Mouse (Mus musculus): ENCODE measurements around the gene 1190002N15Rik. TPM values are rescaled to one million over a fixed set of nuclear protein-coding genes. Genes with fewer than 3 reads are reported as not detected.

Gene 1190002N15Rik
- 23.7 and 39.2 TPM in 2 replicates for polyA plus RNA-seq (2014; fragmentation: Nextera tagmentation; extraction: Ambion mirVana)

DNA sequence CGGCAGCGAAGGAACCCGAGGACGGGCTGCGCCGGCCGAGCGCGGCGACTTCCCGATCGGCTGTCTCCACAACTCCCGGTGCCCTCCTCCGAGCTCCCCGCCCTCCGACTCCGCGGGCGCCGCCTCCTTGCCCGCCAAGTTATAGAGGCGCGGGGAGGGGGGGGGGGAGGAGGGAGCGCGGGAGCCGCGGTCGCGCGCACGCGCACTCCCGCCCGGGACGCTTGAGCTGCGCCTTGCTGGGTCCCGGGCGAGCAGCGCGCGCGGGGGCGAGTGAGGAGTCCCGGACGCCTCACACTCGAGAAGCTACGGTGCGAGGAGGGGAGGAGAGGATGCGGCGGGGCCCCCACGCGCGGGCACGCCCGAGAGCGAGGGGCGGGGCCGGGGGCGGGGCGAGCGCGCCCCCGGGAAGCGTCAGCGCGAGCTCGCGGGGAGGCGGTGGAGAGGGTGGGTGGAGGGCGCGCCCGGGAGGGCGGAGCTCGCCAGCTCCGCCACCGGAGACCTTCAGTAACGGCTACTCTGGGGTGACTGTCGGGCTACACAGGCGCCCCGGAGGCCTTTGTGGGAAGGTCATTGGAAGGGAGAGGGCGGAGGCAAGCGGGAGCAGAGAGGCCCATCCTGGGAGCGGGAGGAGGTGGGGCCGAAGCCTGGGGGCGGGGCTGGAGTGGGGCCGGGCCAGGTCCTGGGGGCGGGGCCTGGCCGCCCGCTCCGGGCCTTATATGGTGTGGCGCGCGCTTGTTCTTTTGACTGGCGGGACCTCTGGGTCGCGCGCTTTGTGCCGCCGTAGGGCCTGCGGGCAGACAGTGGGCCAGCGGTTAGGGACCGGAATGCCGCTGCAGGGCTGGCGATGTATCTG is at the start of gene 1190002N15Rik:
1190002N15Rik (minus strand) TSS at position 112 of the 853 bp plus-strand sequence.
- Histone ChIP-seq H3K9ac (ENCODE audit: low read depth, low read length) (peak within 1 kb of the TSS; percentile 86), H3K4me1 (replicated peaks; ENCODE audit: control insufficient read depth, insufficient read depth, low read length) (0 out of 2 replicates have a peak, but pooled peaks cover 2% of the 10 kb centered on the region), H3K36me3 (ENCODE audit: control insufficient read depth, insufficient read depth, low read length) (no peaks in the 10 kb centered on the region), H3K9me3 (ENCODE audit: control insufficient read depth, low read length) (no peaks in the 10 kb centered on the region), H3K4me3 (ENCODE audit: low read depth, low read length) (peak within 1 kb of the TSS; percentile 74), H3K27me3 (ENCODE audit: control insufficient read depth, insufficient read depth, low read length) (no peaks in the 10 kb centered on the region), H3K4me2 (replicated peaks; ENCODE audit: low read depth, low read length) (peak within 1 kb of the TSS; percentile 83), H3K27ac (ENCODE audit: low read depth, low read length) (peak within 1 kb of the TSS; percentile 92)
- DNase-seq (ENCODE audit: low spot score), result peak; percentile 98
- WGBS, result under 1% methylated on average over 55 of the region's 104 CpGs
- ATAC-seq (ENCODE audit: low FRiP score), result peak; percentile 94

DNA sequence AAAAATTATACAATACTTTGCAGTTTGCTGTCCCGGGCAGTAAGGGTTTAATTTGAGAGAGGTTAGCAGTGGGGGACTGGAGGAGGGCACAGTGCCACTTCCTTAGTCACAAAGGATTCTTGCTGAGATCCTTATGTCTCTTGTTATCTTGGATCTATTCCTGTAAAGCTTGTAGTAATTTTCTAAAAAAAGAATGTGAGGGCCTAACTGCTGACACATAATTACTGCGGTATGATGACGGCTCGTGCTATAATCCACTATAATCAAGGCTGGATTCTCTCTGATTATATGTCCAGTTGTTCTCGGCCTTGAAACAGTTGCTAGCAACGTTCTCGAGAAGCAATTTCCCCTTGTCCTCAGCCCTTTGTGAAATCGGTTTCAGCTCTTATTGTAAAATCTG is 44.4 kb upstream of the 1190002N15Rik start:
- H3K36me3 ChIP-seq (ENCODE audit: control insufficient read depth, insufficient read depth, low read length), result no peaks in the 10 kb centered on the region
- H3K4me3 ChIP-seq (ENCODE audit: low read depth, low read length), result no peak overlapping the region
- no peaks in the 10 kb centered on the region for H3K9me3 ChIP-seq (ENCODE audit: control insufficient read depth, low read length)
- no peak for ATAC-seq (ENCODE audit: low FRiP score)
- no peak overlapping the region for H3K9ac ChIP-seq (ENCODE audit: low read depth, low read length)
- no peak overlapping the region for H3K4me2 ChIP-seq (replicated peaks; ENCODE audit: low read depth, low read length)
- no peak overlapping the region for H3K27ac ChIP-seq (ENCODE audit: low read depth, low read length)
- DNase-seq (ENCODE audit: low spot score), result no peak
- H3K4me1 ChIP-seq (replicated peaks; ENCODE audit: control insufficient read depth, insufficient read depth, low read length), result no peaks in the 10 kb centered on the region
- 76% methylated on average over 8 of the region's 8 CpGs for WGBS
- no peaks in the 10 kb centered on the region for H3K27me3 ChIP-seq (ENCODE audit: control insufficient read depth, insufficient read depth, low read length)

DNA sequence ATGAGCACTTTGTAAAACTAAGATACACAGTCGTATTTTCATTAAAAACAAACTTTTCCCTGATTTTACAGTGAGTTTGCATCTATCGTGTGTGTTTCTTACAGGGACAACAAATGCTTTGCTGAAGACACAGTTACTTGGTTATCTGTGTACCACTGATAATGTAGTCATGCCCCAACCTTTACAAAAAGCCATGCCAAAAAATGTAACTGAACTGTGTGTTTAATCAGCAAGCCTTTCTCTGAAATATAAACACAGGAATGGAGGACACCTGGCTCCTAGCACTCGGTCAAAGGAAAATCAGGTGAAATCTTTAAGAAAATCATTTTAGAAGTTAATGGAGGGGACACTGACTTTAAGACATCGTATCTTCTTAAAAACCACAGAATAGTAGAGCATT is 43.8 kb upstream of the 1190002N15Rik start:
- no peak overlapping the region for H3K9ac ChIP-seq (ENCODE audit: low read depth, low read length)
- WGBS, result 88% methylated on average over 4 of the region's 4 CpGs
- no peak overlapping the region for H3K4me3 ChIP-seq (ENCODE audit: low read depth, low read length)
- H3K27ac ChIP-seq (ENCODE audit: low read depth, low read length), result no peak overlapping the region
- ATAC-seq (ENCODE audit: low FRiP score) (no peak), DNase-seq (ENCODE audit: low spot score) (no peak)
- no peaks in the 10 kb centered on the region for H3K4me1 ChIP-seq (replicated peaks; ENCODE audit: control insufficient read depth, insufficient read depth, low read length)
- H3K9me3 ChIP-seq (ENCODE audit: control insufficient read depth, low read length), result no peaks in the 10 kb centered on the region
- no peaks in the 10 kb centered on the region for H3K36me3 ChIP-seq (ENCODE audit: control insufficient read depth, insufficient read depth, low read length)
- H3K4me2 ChIP-seq (replicated peaks; ENCODE audit: low read depth, low read length), result no peak overlapping the region
- H3K27me3 ChIP-seq (ENCODE audit: control insufficient read depth, insufficient read depth, low read length), result no peaks in the 10 kb centered on the region

DNA sequence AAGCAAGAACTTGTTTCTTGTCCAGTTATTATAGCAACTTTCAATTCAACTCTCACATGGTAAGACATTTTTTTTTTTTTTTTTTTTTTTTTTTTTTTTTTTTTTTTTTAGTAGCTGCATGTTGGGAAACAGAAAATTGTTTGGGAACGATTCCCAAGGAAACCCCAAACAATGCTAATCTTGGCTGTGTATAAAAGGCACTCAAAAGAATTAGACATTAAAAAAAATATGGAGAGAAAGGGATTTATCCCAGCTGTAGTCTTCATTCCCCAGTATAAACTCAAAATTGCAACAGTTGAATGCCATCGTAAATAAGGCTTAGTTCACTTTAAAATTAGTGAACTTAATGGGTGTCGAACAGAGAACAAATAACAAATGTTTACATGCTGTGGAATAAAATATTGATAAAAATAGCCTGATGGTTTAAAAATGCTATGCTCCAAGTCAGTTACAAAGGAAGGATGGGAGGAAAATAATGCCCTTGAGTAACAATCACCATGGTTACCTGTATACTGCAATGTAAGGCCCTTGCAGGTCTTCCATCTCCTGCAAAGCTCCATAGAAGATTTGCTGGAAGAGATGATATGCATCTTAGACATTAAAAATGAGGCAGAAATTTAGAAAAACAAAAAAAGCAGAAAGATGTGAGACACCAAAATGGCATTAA is 42.3 kb upstream of the 1190002N15Rik start:
- H3K9me3 ChIP-seq (ENCODE audit: control insufficient read depth, low read length), result no peaks in the 10 kb centered on the region
- no peak for DNase-seq (ENCODE audit: low spot score)
- H3K27me3 ChIP-seq (ENCODE audit: control insufficient read depth, insufficient read depth, low read length), result no peaks in the 10 kb centered on the region
- no peak overlapping the region for H3K27ac ChIP-seq (ENCODE audit: low read depth, low read length)
- no peak overlapping the region for H3K9ac ChIP-seq (ENCODE audit: low read depth, low read length)
- no peak for ATAC-seq (ENCODE audit: low FRiP score)
- WGBS, result 90% methylated on average over 3 of the region's 3 CpGs
- no peak overlapping the region for H3K4me3 ChIP-seq (ENCODE audit: low read depth, low read length)
- H3K4me2 ChIP-seq (replicated peaks; ENCODE audit: low read depth, low read length), result no peak overlapping the region
- no peaks in the 10 kb centered on the region for H3K4me1 ChIP-seq (replicated peaks; ENCODE audit: control insufficient read depth, insufficient read depth, low read length)
- H3K36me3 ChIP-seq (ENCODE audit: control insufficient read depth, insufficient read depth, low read length), result no peaks in the 10 kb centered on the region

DNA sequence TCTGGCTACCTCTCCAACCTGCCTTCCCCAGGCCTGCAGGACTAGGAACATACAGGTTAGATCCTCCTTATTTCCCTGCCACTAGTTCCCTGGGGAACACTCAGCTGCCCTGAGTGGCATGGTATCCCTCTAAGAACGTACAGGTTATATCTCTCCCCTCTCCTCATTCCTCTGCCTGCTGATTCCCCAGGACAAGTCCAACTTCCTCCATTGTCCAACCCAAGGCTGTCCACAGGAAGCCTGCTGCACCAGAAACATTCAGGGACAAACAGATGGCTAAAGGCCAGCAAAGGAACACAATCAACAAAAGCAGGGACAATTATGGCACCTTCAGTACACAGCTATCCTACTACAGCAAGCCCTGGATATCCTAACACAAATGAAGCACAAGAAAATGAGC is 33.9 kb upstream of the 1190002N15Rik start:
- H3K4me2 ChIP-seq (replicated peaks; ENCODE audit: low read depth, low read length), result no peak overlapping the region
- H3K27ac ChIP-seq (ENCODE audit: low read depth, low read length), result no peak overlapping the region
- no peaks in the 10 kb centered on the region for H3K36me3 ChIP-seq (ENCODE audit: control insufficient read depth, insufficient read depth, low read length)
- ATAC-seq (ENCODE audit: low FRiP score), result no peak
- no peaks in the 10 kb centered on the region for H3K27me3 ChIP-seq (ENCODE audit: control insufficient read depth, insufficient read depth, low read length)
- no peak overlapping the region for H3K9ac ChIP-seq (ENCODE audit: low read depth, low read length)
- H3K9me3 ChIP-seq (ENCODE audit: control insufficient read depth, low read length), result no peaks in the 10 kb centered on the region
- no peak overlapping the region for H3K4me3 ChIP-seq (ENCODE audit: low read depth, low read length)
- no peak for DNase-seq (ENCODE audit: low spot score)
- H3K4me1 ChIP-seq (replicated peaks; ENCODE audit: control insufficient read depth, insufficient read depth, low read length), result no peaks in the 10 kb centered on the region
- WGBS, result 75% methylated on average over 1 of the region's 1 CpGs

DNA sequence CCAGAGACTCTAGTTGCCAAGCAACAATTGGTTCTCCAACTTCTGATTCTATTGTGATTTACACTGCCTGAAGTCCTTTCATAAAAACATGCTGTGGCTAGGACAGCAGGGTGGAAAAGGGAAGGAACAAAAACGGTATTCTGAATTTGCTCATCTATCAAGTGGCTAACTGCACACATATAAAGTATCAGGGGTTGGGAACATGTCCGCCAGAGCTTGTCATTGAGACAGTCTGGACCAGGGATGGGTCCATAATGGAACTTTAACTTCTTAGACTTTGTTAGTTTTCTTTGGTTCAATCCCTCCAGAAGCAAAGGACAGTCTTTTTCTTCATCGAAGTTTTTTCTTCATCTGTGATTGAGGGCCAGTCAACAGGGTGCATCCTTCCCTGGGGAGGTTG is 30.5 kb upstream of the 1190002N15Rik start:
- Histone ChIP-seq H3K27me3 (ENCODE audit: control insufficient read depth, insufficient read depth, low read length) (no peaks in the 10 kb centered on the region), H3K4me2 (replicated peaks; ENCODE audit: low read depth, low read length) (no peak overlapping the region), H3K4me3 (ENCODE audit: low read depth, low read length) (no peak overlapping the region), H3K36me3 (ENCODE audit: control insufficient read depth, insufficient read depth, low read length) (no peaks in the 10 kb centered on the region), H3K4me1 (replicated peaks; ENCODE audit: control insufficient read depth, insufficient read depth, low read length) (no peaks in the 10 kb centered on the region), H3K9me3 (ENCODE audit: control insufficient read depth, low read length) (no peaks in the 10 kb centered on the region), H3K27ac (ENCODE audit: low read depth, low read length) (no peak overlapping the region), H3K9ac (ENCODE audit: low read depth, low read length) (no peak overlapping the region)
- ATAC-seq (ENCODE audit: low FRiP score) (peak; percentile 71), DNase-seq (ENCODE audit: low spot score) (no peak)
- 68% methylated on average over 3 of the region's 3 CpGs for WGBS

DNA sequence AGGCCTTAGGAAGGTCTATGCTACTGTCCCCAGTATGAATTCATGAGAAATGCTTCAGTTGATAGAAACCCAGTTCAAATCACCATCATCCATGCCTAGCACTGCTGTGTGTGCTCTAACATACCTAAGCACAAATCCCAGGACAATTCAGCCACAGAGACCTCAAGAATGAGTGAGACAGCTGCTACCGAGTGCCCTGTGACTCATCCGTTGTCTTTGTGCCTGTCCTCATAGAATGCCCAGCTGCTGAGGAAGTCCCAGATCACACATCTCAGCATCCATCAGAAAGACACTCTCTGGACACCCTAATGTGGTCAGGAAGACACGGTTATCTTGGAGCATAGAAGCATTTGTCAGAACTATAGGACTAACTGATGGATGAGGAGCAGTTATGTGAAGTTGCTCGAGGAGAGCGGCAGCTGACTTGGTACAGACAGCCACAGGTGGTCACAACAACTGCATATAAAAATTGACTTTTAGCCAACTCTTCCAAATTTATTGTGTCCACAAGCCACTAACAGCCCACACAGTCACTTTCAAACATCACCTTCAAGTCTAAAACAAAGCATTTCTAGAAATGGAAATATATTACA is 29.9 kb upstream of the 1190002N15Rik start:
- Histone ChIP-seq H3K36me3 (ENCODE audit: control insufficient read depth, insufficient read depth, low read length) (no peaks in the 10 kb centered on the region), H3K9ac (ENCODE audit: low read depth, low read length) (no peak overlapping the region), H3K4me2 (replicated peaks; ENCODE audit: low read depth, low read length) (no peak overlapping the region), H3K27me3 (ENCODE audit: control insufficient read depth, insufficient read depth, low read length) (no peaks in the 10 kb centered on the region), H3K9me3 (ENCODE audit: control insufficient read depth, low read length) (no peaks in the 10 kb centered on the region), H3K4me1 (replicated peaks; ENCODE audit: control insufficient read depth, insufficient read depth, low read length) (no peaks in the 10 kb centered on the region), H3K27ac (ENCODE audit: low read depth, low read length) (no peak overlapping the region), H3K4me3 (ENCODE audit: low read depth, low read length) (no peak overlapping the region)
- whole genome bisulfite sequencing, result 67% methylated on average over 5 of the region's 5 CpGs
- ATAC-seq (ENCODE audit: low FRiP score), result peak; percentile 57
- peak; percentile 5 for DNase-seq (ENCODE audit: low spot score)

DNA sequence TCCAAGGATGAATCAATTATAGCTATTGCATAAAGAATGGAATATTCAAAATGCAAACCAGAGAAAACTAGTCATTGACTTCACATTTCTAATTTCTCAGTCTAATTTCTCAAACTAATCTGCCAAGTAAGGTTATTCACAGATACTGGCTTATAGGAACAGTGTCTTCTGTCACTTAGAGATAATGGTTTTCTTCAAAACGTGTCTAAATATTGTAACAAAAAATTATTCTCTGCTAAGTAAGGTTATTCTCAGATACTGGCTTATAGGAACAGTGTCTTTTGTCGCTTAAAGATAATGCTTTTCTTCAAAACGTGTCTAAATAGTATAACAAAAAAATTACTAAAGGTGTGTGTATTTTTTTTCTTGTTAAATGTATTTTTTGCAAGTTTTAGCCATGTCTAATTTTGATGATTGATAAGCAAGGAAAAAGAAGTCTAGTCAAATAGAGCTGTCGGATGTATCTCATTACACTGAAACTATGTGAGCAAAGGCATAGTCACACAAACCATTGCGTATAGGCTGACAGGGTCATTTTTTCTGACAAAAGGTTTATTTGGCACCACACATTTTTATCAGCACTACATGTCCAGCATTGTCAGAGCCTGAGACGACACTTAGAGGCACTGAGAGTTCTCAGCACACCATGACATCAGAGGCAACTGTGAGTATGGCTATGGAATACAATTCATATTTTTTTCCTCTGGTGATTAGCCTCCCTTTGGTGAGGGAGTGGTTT is 19.1 kb upstream of the 1190002N15Rik start:
- no peak overlapping the region for H3K4me3 ChIP-seq (ENCODE audit: low read depth, low read length)
- WGBS, result 80% methylated on average over 6 of the region's 6 CpGs
- ATAC-seq (ENCODE audit: low FRiP score) (no peak), DNase-seq (ENCODE audit: low spot score) (no peak)
- H3K9ac ChIP-seq (ENCODE audit: low read depth, low read length), result no peak overlapping the region
- no peaks in the 10 kb centered on the region for H3K4me1 ChIP-seq (replicated peaks; ENCODE audit: control insufficient read depth, insufficient read depth, low read length)
- no peaks in the 10 kb centered on the region for H3K9me3 ChIP-seq (ENCODE audit: control insufficient read depth, low read length)
- H3K27ac ChIP-seq (ENCODE audit: low read depth, low read length), result no peak overlapping the region
- H3K36me3 ChIP-seq (ENCODE audit: control insufficient read depth, insufficient read depth, low read length), result no peaks in the 10 kb centered on the region
- H3K4me2 ChIP-seq (replicated peaks; ENCODE audit: low read depth, low read length), result no peak overlapping the region
- H3K27me3 ChIP-seq (ENCODE audit: control insufficient read depth, insufficient read depth, low read length), result no peaks in the 10 kb centered on the region
